Mouse (Mus musculus): ENCODE results near the gene Olfr64.

Olfr64 gene

DNA sequence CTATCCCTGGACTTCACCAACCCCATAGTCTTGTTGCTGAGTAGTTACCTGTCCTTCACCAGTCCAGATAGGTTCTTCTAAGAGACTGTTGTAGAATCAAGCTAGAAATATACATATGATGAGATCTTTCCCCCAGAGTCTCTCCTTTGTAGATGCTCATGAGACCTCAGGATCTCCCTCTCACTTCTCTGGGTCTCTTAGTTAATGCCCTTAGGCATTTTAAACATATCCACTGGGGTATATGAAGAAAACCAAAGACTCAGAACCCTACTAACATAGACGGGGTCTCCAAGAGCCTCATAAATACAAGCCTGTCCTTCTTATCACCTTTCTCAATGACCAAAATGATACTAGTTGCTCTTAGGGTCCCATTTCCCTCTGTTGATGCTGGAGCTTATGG is at the start of gene Olfr64:
Olfr64 (minus strand) TSS at position 101 of the 400 bp plus-strand sequence.
- DNase-seq (ENCODE audit: low spot score), result no peak

DNA sequence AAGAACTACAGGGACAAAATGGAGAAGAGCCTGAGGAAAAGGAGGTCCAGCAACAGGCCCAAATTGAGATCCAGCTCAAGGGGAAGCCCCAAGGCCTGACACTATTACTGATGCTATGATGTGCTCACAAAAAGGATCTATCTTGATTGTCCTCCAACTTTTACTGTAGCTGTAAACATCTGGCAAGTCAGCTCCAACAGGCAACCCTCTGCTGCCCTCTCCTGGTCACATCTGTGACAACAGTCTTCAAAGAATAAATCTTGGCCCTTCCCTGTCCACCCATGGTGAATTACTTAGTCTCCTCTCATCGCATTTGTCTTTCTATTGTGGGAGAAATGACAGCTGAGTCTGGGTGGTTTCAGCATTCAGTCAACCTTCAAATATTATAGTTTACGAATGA is 48.4 kb upstream of the Olfr64 start:
- DNase-seq (ENCODE audit: low spot score), result peak; percentile 5

DNA sequence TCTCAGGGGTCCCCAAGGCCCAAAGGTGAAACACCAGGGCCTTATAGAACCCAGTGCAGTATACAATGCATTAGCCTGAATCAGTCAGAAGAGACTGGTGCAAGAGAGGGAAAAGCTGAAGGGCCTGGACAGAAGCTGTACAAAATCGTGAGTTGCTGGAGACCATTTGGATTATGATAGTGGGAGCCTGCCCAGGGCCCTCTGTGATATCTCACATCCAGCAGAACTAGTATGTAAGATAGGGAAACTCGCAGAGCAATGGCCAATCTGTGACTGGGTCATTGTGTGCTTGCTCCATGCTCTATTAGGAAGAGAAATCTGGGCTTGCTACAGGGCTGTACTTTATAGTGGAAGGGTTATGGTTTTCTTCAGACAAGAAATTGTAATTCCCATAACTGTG is 40.0 kb upstream of the Olfr64 start, which contains the start of gene Olfr632:
Olfr632 (plus strand) TSS at position 84 of the 400 bp plus-strand sequence.
- no peak for DNase-seq (ENCODE audit: low spot score)

DNA sequence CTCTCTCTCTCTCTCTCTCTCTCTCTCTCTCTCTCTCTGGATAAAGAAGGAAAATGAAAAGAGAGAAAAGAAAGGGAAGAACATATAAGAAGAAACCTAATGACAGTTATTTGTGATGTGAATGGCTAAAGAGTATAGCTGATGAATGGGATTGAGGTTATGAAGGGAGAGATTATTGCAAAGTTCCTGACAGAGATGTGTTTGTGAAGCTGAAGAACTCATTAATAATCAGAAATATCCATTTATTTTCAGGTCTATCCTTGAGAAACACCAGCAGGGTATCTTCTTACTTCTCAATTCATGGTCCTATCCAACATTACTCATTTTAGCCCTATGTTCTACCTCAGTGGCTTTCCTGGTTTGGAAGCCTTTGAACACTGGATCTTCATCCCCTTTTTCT is 34.2 kb upstream of the Olfr64 start, which contains the start of gene Olfr631:
Olfr631 (plus strand) TSS at position 301 of the 400 bp plus-strand sequence.
- no peak for DNase-seq (ENCODE audit: low spot score)

DNA sequence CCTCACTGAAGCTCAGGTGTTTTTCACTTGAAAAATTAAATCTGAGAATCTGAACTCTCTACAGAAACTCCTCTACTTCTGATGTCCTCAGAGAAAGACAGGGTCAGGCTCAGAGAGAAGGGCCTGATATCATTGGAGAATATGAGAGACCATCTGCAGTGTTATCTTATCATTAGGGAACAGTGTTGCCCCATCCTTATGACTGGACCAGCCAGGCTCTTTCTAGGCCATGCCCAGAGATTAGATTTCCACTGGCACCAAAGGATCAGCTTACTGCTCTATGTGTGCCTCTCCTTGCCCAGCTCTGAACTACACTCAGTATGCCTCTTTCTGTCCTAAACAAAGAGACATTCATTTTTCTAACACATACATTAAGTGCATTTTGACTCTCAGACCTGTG is 21.1 kb upstream of the Olfr64 start:
- DNase-seq (ENCODE audit: low spot score), result no peak

DNA sequence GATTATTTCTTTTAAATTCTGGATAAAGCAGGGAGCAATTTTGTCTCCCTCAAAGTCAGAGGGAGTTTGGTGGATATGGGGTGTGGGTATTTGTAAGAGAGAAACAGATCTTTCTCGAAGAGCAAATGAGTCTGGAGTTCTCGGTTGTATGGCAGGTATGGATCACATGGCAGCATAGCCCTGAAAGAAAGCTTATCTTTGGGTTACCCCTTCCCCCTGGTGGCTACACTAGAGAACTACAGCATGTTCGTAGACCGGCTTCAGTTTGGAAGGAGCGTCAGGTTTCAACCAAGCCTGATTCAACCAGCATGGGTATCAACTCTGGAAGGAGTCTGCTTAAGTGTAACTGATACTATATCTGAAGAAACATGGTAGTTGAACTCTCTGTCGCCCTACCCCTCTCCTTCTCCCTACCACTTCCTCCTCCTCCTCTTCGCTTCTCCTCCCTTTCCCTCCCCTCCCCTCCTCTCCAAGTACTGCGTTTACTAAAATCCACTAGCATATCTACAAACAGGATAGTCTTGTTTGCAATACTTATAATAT is 18.8 kb upstream of the Olfr64 start:
- no peak for DNase-seq (ENCODE audit: low spot score)

DNA sequence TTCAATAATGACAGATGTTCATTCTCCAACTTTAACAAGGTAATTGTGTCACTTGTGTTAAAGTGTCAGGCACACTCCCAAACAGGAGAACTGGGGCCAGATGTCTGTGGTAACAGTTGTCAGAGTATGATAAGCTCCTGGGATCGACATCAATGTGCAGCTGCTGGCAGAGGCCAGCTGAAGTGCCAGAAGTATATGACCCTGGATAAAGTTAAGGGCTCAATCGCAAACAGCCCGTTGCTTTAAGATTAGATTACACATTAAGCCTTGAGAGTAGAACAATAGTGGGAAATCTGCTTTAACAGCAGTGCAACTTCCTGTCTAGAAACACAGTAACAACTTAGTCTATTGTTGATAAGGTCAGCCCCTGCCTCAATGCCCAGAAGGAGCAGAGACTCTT is 15.8 kb upstream of the Olfr64 start:
- no peak for DNase-seq (ENCODE audit: low spot score)

DNA sequence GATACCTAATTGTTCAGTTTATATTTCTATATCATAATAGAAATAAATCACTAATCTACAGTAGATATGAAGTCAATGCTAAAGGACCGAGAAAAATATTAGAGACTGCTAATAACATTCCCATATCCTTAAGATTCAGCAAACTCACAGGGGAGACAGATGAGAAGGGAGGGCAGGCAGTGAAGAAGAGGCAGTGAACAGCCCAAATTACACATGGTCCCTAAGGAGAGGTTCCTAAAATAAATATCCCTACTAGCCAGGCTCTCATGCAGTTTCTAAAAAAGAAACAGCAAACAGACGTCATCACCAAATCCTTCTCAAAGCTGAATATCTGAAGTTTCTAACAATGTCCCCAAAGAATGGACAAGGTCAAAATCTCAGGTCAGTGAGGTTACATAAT is 8.9 kb upstream of the Olfr64 start, which contains the start of gene Olfr65:
Olfr65 (plus strand) TSS at position 301 of the 400 bp plus-strand sequence.
- DNase-seq (ENCODE audit: low spot score), result no peak

DNA sequence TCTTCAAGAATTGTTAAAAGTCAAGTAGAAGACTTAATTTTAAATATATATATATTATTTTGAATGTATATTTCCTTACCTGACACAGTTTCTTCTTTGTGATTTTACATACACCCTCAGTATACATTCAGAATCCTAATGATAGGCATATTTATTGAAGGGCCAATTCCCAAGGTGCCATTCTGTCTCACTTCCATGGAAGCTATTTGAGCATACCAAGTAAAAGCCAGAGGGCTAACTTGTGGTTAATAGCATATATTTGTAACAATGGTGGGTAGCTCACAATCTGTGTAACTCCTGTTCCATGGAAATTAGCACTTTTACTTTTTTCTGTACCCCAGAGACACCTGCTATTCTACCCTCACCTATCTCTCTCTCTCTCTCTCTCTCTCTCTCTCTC is 8.1 kb downstream of the Olfr64 start, which contains the start of gene Olfr66:
Olfr66 (minus strand) TSS at position 101 of the 400 bp plus-strand sequence.
- DNase-seq (ENCODE audit: low spot score), result no peak

DNA sequence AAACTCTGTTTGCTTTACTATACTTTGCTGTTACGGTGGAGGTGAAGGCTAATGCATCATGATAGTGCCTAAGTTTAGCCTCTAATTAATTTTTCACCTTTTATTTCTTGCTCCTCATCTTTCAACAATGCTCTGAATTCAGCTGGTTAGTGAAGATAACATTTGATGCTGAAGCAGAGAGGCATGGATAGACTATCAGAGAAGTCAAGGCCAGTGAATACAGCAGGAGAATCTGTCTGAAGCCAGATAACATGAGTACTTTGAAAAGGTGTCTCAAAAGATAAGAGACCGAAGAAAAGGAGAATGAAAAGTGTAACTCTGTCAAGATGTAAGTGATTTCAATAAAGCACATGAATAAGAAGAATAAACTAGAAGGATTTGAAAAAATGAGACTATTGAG is 17.2 kb downstream of the Olfr64 start:
- DNase-seq (ENCODE audit: low spot score), result no peak

DNA sequence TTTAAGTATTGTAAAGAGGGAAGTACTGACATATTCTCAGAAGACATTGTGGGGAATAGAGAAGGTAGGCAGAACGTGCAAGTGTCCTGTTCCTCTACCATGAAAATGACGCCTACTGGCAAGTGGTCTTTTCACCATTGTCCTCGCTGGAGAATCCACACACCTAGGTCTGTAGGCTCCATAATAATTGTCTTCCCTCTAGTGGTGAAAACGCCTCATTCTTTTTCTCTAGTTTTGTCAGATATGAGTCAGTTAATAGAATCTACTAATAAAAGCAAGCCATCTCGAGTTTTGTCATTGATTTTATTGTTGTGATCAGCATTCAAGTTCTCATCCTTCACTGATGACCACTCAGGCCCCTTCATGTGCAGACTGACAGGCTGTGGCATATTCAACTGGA is 19.8 kb downstream of the Olfr64 start:
- no peak for DNase-seq (ENCODE audit: low spot score)

DNA sequence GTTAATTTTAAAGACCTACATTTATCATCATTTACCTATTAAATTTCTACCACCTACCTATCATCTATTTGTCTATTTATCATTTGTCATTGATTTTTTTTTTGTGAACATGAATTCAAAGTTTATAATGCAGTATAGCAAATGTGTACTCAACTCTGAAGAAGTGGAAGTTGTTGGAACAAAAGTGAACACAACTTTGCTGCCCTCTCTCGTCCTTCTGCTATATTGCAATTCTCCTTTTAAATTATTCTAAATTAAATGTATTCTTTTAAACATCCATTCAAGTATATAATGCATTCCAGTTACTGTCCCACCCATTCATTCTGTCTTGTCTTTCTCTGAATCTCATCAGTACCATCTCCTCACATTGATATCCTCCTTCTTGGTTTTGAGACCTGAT is 21.2 kb downstream of the Olfr64 start:
- DNase-seq (ENCODE audit: low spot score), result no peak

DNA sequence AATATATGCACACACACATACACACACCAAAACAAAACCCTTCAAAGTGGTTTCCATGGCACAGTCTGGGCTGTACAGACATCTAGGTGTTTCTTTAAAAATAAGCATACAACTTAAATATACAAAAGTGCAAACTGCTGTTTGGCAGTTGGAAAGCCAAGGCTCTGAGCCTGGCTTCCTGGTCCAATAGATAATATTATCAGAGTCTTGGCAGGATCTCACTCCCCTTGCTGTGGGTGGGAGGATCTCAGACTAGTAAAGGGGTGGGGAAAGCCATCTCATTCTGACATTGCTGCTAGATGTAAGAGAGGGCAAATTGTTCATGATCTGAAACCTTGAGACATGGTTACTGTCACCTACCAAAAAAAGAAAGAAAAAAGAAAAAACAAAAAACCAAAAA is 23.6 kb downstream of the Olfr64 start:
- no peak for DNase-seq (ENCODE audit: low spot score)

DNA sequence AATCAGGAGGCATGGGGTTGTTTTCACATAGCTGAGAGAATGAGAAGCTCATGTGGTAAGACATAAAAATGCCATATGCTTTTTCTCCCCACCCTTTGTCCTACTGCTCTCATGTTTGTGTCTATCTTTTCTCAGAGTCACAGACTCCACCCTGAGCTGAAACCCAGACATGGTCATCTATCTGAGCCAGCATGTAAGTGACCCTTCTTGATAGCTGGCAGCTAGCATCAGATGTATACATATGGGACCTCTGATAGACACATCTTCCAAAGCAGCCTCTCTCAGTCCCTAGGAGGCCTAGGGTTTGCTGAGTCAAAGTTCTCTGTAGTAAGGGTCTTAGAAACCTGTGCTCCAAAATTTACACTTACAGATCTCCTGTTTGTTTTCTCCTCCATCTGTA is 28.6 kb downstream of the Olfr64 start:
- no peak for DNase-seq (ENCODE audit: low spot score)

DNA sequence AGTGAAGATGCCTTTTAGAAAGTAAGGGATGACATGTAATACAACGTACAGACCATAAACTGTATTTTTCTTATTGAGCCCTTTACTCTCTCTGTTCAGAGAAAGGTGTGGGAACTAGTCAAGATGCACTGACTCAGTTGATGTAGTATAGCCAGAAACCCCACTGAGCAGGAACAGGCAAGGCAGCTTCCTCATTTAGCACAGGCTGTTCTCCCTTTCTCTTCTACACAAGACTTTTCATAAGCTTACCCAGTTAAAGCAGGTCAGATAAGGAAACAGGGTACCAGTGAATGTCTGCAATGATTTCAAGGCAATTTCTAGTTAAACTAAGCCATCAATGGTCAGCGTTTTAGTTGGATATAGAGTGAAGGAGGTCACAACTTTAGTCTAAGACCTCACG is 32.8 kb downstream of the Olfr64 start:
- no peak for DNase-seq (ENCODE audit: low spot score)

DNA sequence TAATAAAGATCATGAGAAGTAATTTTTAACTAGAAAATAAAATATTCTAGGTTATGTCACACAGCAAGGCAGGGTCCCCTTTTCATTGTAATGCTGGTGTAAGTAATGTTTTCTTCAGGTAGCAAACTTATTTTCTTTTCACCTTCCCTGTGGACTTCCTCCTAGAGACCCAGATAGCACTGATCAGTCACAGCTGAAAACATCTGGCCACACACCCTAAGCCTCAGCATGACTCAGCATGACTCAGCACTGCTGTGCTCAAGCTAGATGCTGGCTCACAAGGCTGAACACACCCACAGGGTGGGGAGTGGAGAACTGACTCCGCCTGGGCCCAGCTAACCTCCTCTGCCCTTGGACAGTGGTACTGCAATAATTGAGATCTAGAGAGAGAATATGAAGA is 33.4 kb downstream of the Olfr64 start:
- DNase-seq (ENCODE audit: low spot score), result no peak

DNA sequence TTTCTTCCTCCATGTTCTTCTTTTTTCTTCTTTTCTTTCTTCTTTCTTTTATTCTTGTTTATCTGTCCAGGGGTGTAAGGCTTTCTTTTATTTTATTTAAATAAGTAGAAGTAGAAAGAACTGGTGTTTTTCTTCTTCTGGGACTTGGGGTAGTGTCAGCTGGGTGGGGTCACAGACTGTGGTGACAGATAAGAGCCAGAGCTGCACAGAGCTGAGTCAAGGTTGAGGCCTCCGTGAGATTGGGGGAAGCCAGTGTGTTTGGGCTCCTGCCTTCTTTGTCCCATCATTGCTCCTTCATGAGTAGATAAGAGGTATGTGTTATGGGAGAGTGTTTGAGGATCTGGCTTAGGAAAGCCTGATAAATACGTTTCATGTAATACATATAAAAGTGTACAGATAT is 35.2 kb downstream of the Olfr64 start:
- no peak for DNase-seq (ENCODE audit: low spot score)

DNA sequence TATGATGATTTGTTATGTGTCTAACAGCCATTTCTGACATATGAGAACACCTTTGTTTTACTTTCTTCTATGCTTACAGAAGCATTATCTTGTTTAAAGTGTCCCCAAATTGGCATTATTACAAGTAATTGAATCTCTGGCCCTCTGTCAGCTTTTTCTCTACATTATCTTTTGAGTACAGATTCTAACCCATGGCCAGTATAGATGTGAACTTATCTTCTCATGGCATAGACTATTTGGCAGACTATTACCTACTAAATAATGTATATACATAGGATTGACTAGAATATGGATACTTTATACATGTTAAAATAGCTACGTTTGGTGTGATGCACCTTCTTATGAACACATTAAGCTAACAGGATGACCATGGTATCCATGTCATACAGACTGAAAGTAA is 39.6 kb downstream of the Olfr64 start:
- DNase-seq (ENCODE audit: low spot score), result no peak

DNA sequence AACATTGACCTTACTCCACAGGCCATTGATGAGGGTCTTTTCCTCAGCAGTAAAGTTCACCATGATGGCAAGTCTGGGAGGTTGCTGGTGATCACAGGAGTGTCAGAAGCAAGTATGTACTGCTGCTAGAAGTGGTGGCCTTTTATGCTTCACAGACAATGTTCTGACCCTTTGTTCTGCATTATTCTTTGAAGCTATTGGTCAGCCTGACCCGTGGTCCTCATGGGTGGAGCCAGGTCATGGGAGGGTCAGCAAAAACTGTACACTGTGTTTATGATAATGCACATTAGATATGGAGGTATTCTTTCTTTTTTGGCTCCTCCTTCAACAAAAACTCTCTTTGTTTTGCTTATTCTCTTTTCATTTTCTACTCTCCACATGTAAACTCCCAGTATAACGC is 41.2 kb downstream of the Olfr64 start, which contains the start of gene Hbb-y:
Hbb-y (minus strand) TSS at position 127 of the 400 bp plus-strand sequence.
- no peak for DNase-seq (ENCODE audit: low spot score)

DNA sequence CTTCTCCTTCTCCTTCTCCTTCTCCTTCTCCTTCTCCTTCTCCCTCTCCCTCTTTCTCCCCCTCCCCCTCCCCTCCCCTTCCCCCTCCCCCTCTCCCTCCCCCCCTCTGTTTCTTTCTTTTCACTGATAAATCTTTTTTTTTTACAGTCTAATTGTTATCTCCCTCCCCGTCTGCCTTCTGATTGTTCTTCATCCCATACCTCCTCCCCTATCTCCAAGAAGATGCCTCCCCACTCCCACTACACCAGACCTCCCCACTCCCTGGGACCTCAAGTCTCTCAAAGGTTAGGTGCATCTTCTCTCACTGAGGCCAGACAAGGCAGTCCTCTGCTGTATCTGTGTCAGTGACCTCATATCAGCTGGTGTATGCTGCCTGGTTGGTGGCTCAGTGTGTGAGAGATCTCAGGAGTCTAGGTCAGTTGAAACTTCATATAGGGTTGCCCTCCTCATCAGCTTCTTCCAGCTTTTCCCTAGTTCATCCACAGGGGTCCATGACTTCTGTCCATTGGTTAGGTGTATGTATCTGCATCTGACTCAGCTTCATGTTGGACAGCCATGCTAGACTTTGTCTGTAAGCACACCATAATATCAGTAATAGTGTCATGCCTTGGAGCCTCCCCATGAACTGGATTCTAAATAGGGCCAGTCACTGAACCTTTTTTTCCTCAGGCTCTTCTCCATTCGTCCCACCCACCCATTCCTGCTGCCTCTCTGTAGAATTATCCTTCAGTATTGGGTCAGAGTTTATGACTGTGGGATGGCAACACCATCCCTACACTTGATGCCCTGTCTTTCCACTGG is 49.6 kb downstream of the Olfr64 start:
- DNase-seq (ENCODE audit: low spot score), result no peak

DNA sequence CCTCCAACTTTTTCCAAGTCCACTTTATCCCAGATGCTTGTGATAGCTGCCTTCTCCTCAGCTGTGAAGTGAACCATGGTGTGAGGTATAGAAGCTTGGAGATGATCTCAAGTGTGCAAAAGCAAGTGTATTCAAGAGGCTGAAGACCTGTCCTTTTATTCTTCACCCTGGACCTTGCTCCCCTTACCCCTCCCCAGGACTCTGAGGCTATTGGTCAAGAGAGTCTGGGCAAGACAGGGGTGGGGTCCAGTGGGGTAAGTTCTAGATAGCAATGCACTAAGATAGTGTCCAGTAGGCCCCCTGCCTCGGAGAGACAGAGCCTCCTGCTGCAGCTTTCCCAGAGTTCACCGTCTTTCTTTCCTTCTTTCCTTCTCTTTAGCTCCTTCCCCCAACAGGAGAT is 51.3 kb downstream of the Olfr64 start, which contains the start of gene Hbb-bh1:
Hbb-bh1 (minus strand) TSS at position 131 of the 400 bp plus-strand sequence.
- no peak for DNase-seq (ENCODE audit: low spot score)

DNA sequence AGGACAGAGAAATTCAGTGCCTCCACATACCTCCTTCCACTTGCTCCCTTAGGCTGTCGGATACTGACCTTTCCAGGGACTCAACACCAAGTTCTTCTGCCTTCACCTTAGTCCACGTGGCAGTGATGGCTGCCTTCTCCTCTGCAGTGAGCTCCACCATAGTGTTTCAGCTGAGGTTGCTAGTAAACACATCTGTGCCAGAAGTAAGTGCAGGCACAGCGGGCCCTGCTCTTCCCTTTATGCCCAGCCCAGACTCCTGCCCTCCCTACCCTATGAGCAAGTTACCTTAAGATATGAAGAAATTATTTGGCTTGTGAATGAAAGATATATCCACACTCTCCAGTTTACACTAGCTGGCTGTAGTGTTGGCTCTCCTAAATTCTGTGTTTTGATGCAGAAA is 54.0 kb downstream of the Olfr64 start, which contains the start of gene Hbb-bh2:
Hbb-bh2 (minus strand) TSS at position 253 of the 400 bp plus-strand sequence.
- no peak for DNase-seq (ENCODE audit: low spot score)

Measured in lung, postnatal 25 days (tissue).